Mouse (Mus musculus) thymus, adult 18-20 months (tissue): ENCODE measurements around the gene Trim33.

Experiments
- DNase-seq, 2 experiments: peaks; one replicate each; pipeline ENCODE4 v3.0.0; 2022; ENCODE audit warnings: mixed read lengths in 2 of 2

Gene Trim33

DNA sequence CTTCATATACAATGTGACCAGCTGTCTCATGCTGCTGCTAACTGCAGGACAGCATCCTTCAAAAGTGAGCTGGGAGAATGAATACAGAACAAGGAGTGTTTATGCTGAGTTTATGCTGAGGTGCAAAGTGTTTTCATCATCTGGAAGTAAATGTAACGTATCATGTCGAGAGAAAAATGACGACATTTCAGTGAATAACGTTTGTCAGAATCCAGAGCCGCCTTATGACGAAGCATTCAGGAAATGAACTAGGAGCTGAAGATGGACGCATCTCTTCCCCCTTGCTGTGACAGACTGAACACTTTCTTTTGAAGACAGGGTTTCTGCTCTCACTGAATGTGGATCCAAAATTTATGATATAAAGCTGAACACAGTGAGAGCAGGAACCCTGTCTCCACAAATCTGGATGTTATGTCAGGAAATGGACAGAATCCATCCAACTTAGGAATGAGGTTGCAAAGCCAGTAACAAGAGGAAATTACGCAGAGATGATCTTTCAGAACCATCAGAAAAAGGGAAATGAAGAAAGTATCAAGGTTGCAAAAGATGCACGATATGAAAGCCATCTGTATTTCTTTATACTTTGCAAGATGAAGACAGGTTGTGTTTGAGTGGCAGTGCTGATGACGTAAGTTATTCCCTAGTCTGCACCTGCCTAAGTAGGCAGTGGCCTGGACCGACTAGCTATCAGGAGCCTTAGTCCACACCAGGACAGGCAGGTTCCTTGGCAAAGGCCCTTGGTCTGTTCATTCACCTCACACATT, 85.3 kb downstream of the Trim33 start:
- DNase-seq, result no peak

DNA sequence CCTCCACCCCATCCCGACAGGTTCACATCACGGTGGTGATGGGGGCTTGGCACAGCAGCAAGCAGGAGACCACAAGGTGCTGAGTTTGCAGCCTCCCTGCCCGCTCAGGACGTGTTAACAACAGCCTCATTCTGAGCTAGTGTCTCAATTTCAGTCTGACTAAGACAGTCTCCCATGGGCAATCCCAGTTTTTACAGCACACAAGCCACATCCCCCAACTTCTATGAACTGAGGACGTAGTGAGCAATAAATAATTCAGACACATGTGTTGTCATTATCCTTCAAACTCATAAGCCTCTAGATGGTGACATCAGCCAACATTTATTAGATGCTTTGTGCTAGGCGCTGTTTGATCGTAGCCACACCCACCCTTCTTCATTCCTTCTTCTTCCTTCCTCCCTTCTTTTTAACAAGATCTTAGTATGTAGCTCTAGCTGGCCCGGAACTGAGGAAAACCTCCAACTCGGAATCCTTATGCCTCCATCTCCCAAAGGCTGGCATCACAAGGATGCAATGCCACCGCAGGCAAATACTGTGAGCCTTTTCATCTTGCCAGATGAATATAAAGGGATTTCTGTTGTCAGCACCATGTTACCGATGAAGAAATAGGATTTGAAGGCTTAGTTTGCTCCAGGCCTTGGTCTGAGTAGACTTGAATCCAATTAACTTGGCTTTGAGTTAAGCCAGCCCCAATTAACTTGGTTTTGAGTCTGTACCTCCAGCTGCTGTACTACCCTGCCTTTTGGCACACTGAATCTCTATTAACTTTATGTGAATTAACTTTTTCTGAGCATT, 88.3 kb downstream of the Trim33 start:
- DNase-seq, result no peak

DNA sequence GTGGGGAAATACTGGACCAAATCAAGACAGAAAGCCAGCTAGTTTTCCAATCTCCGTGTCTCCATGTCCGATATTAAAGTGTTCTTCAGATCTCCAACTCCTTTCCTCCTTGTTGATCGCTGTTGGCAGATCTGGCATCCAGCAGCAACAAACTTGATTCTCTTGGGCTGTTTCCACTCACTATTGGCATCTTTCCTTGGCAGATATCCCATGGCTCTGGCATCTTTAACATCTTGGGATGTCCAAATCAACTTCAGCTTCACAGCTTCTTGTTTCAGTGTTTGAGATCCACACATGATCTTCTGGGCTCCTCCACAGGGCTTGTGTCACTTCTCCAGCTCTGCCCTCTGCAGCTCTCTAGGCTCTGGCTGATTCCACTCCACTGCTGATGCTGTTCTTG, 89.6 kb downstream of the Trim33 start:
- DNase-seq, result no peak

DNA sequence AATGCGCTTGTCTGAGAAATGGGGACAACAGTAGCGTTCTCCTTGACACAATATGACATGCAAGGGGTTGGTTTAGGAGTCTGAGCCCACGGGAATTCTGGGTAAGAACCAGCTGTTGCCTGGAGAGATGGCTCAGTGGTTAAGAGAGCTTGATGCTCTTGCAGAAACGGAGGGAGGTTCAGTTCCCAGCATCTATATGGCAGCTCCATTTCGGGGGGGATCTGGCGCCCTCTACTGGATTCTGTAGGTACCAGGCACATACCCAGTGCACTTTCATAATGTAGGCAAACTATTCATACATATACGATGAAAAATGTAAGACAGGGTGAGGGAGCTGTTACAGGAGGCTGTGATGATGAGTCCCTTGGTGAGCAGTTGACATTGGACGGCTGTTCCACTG, 94.9 kb downstream of the Trim33 start:
- DNase-seq, result peak in 1 of 2 experiments; percentile 49

DNA sequence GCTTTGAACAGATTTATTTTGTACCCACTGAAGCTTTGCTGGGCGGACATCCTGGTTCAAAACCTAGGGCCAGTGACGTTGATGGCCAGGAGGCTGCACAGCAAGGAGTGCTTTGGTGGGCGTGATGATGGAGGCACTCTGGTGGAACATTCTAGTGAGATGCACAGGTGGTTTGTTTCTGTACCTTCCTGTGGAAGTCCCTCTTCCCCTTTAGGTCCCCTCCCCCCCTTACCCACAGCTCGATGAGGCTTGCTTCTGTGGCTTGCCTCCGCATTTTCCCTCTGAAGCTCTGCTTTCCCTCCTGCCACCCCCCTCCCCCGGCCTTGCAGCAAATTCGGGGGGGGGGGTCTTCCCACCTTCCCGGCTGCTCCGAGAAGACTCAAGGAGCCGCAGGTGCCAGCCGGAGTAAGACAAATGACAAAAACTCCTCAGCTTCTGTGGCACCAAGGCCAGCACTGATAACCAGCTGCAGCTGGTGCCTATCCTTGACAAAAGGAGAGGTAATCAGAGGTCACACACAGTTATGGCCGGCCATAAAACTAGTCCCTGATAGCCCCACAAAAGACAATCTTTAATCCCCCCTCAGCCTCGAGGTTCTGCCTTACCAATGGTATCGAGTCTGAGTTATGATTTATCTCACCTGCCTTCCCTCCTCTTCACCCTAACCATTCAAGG, 96.2 kb downstream of the Trim33 start:
- peak in 1 of 2 experiments; percentile 55 for DNase-seq

DNA sequence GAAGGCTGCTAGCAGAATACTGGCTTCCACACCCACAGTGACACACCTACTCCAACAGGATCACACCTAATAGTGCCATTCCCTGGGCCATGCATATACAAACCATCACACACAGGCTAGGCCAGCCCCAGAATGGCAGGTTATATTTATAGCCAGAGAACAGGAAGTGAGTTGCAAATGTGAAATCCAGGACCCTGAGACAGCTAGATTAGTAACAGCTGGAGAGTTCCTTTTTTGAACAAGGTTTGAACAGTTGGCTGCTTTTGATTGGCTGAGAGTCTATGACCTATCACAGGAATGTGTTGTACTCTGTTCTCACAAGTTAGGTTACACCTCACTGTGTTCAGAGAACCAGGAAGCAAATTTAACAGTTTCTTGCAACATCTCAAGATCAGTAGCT, 98.9 kb downstream of the Trim33 start:
- peak in 1 of 2 experiments; percentile 60 for DNase-seq

DNA sequence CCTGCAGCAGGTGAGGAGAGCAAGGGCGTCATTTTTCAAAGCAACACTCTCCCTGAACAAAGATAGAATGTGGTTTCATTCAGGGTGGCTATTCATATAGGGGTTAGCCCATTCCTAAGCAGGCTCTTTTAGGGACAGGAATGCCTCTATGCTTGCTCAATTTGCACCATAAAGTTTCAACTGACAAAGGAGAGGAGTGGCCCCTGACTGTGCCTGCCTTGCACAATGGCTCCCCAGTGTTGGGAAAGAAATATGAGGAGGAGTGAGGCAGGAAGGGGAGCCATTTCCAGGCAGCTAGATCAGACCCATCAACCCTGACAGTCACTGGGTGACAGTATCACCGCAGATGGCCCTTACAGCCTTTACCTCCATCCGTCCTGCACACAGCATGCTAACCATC, 100.3 kb downstream of the Trim33 start:
- DNase-seq, result no peak

DNA sequence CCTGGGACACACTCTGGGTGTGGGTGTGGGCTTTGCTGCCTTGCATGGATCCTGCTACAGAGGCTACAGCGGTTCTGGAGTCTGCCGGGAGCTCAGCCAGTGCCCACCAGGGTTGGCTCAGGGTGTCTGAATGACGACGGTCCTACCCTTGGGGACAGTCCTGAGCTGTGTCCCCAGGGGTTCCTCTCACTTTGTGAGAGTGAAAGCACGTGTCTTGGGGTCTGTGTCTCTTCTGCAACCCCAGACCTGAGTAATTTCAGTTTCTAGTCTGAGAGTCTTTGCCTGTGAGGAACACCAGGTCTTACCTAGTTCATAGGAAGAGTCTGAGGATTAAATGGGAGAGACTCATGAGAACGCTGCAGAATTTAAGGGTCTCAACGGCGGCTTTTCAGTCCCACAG, 101.7 kb downstream of the Trim33 start:
- DNase-seq, result no peak

DNA sequence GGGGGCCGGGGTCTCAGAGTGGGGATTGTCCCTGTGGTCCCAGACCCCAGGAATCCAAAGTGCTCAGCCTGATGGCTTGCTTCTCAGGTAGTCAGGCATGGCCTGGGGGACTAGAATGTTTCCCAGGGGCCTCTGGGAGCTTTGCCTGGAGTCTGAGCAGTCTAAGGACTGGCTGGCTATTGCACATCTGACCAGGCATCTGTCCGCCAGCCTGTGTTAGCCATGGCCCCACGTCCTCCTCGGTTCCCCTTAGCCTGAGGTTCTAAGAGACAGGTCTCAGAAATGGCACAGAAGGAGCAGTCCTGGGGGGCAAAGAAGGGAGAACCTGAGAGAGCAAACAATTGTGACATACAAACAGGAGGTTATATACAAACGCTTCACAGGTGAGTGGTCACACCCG, 102.3 kb downstream of the Trim33 start:
- DNase-seq, result no peak

DNA sequence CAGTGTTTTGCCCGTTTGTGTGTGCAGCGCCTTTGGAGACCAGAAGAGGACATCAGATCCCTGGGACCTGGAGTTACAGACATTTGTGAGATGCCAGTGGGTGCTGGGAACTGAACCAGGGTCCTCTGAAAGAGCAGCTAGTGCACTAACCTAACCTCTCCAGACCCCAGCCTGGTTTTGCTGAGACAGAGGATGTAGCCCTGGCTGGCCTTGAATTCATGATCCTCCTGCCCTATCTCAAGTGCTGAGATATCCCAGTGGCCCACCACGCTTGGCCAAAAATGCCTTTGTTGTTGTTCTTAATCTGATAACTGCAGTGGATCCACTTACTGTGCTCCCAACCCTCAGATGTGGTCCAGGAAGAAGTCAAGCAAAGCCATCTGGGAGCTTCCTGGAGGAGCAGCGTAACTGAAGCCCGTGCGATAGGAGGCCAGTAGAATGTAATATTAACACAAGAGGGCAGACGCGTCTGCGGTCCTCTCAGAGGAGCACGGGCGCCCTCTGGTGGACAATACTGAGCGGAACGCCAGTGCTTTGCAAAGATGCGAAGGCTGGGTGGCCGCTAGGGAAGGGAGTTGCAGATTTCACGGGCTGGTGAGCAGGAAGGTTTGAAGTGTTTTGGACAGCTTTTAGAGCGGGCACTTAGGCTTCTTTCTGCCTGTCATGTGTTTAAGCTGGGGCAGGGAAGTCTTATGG, 103.9 kb downstream of the Trim33 start:
- DNase-seq, result peak; percentile 80

DNA sequence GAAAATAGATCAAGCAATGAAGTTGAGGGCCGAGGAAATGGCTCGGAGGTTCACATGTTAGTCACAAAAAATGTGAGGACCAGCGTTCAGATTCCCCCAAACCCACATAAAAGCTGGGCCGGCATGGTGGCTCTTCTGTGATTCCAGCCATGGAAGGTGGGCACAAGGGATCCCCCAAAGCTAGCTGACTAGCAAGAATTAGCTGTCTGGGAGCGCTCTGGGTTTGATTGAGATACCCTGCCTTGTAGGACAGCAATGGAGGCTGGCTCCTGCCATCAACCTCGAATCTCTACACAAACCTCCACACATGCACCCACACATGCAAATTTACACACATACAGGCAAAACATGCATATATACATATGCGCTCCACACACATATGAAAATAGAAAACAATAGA, 105.4 kb downstream of the Trim33 start:
- DNase-seq, result peak in 1 of 2 experiments; percentile 49

DNA sequence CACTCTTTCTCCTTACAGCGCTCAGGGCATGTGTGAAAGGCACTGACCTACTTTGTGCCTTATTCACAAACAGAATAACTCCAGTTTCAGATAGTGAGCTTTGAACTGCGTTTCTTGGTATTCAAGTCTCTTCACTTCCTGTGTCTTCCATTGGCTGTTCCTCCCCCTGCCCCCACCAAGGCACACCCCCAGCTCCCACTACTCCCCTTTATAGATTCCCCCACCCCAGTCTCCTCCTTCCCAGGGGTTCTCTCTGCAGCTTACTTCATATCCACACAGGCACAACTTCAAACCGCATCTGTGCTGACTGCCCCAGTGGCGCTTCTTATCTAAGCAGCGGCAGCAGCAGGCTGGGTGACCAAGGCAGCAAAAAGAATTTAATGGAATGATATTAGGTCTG, 105.9 kb downstream of the Trim33 start:
- peak; percentile 76 to 89 for DNase-seq

DNA sequence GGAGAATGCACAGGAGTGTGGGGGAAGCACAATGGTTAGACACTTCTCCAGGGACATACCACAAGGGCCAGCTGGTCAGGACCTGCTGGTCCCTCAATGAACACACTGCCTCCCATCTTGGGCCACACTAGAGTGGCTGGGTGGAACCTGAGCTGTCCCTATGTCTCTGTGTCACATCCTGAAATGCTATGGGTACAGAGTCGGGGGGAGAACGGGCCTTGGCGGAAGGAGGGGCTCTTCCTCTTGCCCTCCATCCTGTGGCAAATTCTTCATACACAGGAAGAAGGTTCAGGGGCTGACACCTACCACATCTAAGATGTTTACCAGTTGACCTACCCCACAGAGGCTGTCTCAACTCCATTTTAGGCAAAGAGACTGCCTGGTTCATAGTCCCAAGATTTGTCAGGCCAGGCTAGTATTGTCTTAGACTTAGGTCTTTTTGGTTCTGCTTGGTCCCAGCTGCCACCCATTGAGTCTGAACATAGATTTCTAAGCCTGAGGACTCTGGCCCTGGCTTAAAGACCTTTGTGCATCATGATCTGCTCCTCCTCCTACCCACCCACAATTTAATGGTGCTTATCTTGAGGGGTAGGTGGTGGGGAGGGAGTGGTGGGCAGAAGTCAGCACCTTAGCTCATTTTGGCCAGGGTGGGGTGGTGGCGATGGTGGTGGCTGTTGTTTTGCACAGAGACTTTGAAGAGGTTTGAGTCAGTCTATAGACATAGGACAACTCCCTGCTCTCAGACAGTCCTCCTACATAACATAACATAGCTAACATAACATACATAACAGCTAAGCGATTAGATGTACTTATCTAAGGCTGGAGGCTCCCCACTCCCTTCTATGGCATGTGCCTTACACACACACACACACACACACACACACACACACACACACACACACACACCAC, 106.5 kb downstream of the Trim33 start:
- peak; percentile 65 to 87 for DNase-seq

DNA sequence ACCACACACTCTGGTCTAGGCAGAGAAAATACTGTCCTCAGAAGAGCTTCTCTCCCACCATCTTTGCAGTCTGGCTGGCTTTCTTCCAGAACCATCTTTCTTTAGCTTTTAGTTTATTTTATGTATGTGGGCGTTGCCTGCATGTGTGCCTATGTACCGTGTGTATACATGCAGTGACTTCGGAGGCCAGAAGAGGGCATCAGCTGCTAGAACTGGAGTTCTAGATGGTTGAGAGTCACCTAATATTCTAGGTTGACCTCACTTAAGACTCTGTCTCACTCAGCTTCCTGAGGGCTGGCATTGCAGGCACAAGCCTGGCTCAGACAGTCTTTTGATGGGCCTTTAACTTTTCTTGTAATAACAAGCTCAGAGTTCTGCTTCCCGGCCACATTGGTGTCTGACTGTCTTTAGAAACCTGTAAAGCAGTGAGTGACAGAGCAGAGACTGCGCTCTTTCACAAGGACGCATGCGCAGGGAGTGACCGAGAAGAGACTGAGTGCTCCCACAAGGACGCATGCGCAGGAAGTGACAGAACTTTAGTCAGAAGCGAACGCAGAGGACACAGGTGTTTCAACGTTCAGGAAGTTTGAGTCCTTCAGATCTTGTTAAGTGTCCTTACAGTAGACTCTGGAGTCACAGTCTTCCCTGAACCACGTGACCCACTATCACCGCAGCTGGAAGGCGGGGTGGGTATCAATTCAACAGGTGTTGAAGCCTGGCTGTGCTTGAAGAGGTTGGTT, 107.4 kb downstream of the Trim33 start:
- DNase-seq, result peak; percentile 90 to 97

DNA sequence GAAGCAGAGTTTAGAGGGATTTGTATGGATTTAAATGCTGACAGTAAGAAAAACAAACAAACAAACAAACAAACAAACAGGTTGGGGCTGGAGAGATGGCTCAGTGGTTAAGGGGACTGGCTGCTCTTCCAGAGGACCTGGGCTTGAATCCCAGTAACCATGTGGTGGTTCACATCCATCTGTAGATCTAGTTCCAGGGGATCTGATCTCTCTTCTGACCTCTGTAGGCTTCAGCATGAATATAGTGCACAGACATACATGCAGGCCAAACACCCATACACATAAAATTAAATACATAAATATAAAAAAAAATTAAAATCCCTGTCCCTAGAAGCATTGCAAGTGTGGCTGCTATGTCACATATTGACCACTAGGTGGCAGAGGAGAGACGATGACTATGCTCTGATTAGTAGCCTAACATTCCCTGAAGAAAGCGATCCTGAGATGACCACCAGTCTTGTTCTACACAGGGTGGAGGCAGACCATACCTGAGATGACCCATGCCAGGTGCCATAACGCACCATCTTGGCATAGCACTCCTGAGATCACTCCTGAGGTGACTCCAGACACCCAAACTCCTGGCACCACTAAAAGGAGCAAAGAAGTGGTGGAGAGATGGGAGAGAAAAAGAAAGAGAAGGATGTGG, 113.6 kb downstream of the Trim33 start:
- DNase-seq, result no peak

DNA sequence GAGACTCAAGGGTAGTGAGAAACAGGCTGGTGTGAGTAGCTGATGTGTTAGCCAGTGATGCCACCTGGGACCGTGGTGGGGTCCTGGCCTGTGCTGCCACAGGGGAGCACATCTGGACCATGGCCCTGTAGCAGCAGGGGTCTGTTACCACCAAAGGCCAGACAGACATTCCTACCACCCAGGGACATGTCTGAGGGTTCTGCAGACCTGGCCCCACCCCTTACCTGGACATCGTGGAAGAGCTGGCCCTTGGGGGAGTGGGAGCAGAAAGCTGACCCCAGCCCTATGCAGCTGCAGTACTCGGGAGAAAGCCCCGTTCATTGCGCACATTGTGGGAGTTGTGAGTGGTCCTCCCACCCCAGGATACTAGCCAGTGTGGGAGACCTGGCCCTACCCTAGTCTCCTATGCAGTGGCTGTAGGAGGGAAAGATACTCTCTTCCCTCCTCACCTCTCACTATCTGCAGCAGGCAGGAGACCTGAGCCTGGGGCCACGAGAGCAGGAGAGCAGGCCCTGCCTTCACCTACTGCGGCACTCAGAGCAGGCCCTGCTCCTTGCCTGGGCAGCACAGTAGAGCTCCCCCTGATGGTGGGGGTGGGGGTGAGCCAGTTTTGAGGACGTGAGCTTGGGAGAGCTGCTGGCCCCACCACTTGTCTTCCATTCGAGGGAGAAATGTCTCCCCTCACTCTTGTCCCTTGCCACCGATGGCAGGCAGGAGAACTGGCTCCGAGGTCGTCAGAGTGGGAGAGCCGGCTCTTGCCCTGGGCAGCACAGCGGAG, 114.4 kb downstream of the Trim33 start:
- DNase-seq, result no peak

DNA sequence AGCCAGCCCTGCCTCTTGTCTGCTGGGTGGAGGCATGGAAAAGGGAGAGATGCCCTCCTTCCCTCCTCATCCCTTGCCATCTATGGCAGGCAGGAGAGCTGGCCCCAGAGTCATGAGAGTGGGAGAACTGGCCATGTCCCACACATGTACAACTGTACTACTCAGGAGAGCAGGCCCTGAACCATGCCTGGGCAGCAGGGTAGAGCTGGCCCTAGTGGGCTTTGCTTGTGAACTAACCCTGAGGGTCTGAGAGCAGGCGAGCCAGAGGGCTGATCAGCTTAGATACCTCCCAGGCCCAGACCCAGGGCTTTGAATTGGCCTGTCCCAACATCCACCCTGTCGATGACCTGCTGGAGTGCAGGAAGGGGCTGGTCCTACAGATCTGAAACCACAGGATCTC, 115.0 kb downstream of the Trim33 start:
- no peak for DNase-seq

DNA sequence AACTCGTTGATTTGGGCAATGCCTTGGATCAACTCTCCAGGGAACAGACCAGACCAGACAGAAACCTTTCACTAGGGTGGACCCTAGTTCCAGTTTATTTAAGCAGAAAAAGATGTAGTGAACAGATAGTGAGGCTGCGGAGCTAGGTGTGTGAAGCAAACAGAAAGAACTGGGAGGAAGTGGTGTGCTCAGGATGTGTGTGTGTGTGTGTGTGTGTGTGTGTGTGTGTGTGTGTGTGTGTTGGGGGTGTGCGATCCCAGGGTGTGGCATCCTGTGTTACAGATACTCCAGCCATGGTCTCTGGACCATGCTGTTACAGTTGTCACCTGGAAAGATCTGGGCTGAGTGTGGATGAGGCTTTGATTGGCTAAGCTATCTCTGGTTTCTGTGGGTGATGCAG, 118.4 kb downstream of the Trim33 start:
- peak in 1 of 2 experiments; percentile 65 for DNase-seq

DNA sequence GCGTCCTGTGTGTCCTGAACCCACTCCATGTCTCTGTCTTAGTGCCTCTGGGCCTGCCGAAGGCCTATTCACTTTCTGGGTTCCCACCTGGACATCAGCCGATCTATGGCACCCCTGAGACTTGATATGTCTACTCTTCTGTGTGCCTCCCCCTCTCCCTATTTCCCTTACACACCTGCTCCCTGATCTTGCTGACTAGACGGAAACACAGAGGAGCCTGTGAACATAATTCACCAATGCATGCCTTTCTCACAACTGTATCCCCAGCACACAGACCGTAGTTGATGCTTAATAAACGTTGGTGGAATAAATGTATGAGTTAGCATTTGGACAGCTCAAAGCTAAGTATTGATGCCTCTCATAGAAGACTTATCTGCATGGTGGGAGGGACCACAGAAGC, 121.7 kb downstream of the Trim33 start:
- no peak for DNase-seq
